Mouse (Mus musculus) embryo, embryonic 9.5 days (tissue): ENCODE data around the gene Lamc2.
"Not testable (repeated sequence)": the region's sequence is repeated elsewhere in the genome, so short reads cannot be mapped to it uniquely, and the experiment has no call there.

Source experiments
- DNase-seq: peaks from one replicate; pipeline ENCODE4 v3.0.0-alpha.2; 2017; ENCODE audit errors: extremely low spot score

Gene Lamc2

DNA sequence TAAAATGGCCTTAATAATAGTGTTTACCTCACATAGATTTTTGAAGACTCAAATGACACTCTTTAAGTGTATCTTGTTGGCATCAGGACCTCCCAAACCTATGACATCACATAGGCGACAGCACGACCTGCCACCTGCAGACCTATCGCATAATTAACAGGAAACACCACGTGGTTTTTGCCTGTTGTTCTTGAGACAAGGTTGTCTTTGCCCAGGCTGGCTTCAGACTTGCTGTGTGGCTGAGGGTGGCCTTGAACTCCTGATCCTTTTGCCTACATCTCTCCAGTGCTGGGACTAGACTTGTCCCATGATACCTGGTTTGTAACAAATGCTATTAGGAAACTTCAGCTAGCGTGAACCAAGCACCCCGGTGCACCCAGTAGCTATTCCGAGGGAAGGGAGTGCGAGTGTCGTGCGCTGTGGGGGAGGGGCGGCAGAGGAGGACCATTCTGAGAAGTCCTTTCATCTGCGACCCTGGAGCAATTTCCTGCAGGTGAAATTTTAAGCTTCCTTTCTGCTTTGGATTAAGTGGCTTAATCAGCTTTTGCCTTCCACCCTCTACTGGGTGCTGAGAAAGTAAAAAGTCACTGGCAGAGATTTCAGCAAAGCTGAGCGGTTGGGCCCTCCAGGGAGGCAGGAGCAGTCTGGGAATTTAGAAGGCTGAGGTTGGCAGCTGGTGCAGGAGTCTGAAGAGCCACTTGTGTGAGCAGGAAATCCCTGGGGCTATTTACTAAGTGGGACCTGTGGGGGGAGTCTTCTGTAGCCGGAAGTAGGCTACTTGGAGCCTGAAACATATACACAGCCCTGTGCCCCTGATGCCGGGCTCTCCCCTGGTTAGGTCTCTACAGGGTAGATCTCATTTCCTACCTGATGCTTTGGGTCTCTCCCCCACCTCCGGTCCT lies 90.2 kb downstream of the Lamc2 start:
- peak; percentile 27 for DNase-seq

DNA sequence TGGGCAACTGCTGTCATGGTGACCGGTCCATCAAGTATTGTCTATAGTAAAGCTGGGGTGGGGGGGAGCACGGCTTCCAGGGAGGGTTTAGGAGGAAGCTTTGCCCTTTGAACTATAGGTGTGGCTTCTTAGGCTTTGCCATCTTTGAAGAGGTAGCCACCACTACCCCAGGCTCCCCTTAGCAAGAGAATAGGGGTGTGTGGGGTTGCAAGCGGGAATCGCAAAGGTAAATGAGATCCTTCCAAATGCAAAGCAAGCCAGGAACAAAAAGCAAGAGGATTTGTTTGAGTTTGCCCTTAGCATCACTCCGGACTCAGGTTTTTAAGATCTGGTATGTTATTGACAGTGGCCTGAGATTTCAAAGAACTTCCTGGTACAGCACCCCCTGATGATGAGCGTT lies 90.9 kb downstream of the Lamc2 start:
- DNase-seq, result no peak

GRCm38 (mm10) chr1:153094226-153095076 lies 91.8 kb downstream of the Lamc2 start:
- DNase-seq, result no peak

- DNase-seq, result no peak
These were observed 92.7 kb downstream of the Lamc2 start for GRCm38 (mm10) chr1:153093581-153093980.

GRCm38 (mm10) chr1:153093172-153093571 lies 93.1 kb downstream of the Lamc2 start:
- no peak for DNase-seq

DNA sequence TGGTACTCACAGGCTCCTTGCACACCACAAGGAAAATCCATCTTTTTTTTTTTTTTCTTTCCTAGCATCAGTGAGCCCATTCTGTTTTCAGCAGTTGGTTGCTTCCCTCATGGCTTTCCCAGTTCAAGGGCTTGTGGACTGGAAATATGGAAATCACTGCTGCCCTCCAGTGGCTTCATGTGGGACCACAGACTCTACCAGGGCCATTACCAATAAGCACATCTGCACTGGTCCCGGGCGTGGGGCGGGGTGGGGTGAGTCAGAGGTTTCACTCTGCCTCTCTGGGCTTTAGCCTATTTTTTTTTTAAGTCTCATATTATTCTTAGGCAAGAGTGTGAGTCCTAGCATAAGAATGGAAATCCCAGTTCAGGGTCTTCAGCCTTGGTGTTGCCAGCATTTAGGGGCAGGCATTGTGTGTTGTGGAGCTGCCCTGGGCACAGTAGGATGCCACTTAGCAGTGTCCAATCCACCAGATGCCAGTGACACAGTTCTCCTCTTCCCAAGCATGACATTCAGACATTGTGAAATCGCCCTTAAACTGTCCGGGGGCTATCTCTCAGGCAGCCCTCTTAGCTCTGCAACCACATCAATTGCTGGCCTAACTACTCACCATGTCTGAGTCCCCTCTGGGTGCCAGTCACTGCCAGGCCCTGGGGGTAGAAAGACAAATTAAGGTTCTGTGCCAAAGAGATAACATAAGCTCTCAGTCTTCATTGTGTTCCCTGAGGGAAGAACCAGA lies 93.8 kb downstream of the Lamc2 start:
- DNase-seq, result peak; percentile 82

GRCm38 (mm10) chr1:153091438-153092236 lies 94.6 kb downstream of the Lamc2 start:
- DNase-seq, result peak; percentile 65

DNA sequence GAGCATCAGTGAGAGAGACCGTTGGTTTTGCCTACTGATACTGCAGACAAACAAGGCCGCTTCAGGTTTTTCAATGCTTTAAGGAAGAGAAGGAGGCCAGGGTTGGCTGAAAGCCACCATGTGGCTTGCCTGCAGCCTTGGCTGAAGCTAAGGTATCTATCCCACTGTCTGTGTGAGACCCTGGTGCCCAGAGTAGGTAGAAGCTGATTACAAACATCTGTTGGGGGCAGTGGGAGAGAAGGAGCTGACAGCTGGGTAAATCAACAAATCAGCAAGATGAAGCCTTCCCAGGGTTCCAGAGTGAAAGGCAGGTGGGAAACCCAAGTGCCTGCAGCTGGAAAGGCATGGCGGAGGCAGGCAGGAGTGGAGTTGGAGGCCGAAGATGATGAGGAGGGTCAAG lies 95.4 kb downstream of the Lamc2 start:
- no peak for DNase-seq

DNA sequence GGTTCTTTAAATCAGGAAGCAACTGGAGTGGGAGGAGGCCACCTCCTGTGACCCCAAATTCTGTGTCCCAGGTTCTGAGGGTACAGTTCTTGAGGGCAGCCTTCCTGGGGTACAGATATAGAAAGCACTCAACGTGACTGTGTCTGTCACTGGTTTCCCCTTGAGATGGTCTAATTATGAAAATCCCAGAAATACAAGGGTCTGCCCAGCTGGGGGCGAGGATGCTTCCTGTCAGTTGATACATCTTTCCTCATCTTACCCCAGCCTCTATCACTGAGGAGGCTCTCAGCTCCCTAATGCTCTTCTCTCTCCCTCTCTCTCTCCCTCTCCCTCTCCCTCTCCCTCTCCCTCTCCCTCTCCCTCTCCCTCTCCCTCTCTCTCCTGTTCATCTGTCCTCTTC lies 96.2 kb downstream of the Lamc2 start:
- DNase-seq, result no peak

- DNase-seq, result no peak
These were observed 98.5 kb downstream of the Lamc2 start for GRCm38 (mm10) chr1:153087771-153088170.

- DNase-seq, result no peak
These were observed 101.0 kb downstream of the Lamc2 start for GRCm38 (mm10) chr1:153085198-153085597.

DNA sequence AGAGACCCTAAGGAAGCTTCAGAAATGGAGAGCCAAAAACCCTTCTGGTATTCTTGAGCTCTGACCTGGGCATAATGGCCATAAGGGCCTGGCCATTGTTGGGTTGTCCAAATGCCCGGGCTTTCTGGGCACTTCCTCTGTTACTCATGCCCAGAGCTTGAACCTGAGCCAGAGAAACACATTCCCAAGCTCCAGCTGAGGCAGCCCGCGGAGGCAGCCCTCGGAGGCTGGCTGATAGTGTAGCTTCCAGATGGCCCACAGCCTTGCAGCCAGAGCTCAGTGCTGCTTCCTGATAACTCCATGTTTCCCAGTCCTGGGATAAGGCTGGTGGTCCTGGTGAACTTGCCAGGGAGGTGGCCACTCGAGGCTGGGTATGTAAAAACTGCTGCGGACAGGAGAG lies 102.1 kb downstream of the Lamc2 start:
- no peak for DNase-seq

DNA sequence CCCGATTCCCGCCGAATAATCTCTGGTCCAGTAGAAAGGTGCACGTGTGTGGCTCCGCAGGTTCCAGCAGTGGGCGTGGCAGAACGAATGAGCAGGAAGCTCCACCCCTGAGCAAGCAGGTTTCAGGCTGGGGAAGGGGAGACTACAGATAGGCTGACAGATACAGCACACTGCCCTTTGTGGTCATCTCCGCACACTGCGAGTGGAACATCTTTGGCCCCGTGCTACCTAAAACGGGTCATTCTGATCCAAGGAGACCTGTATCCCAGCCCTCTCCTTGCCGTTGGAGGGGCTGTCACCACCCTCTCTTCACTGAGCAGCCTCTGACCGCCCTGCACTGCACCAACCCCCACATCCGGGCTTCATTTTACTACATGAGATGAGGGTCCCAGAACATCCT lies 103.0 kb downstream of the Lamc2 start:
- not testable (repeated sequence) for DNase-seq

GRCm38 (mm10) chr1:153075955-153076354 lies 110.3 kb downstream of the Lamc2 start:
- no peak for DNase-seq

DNA sequence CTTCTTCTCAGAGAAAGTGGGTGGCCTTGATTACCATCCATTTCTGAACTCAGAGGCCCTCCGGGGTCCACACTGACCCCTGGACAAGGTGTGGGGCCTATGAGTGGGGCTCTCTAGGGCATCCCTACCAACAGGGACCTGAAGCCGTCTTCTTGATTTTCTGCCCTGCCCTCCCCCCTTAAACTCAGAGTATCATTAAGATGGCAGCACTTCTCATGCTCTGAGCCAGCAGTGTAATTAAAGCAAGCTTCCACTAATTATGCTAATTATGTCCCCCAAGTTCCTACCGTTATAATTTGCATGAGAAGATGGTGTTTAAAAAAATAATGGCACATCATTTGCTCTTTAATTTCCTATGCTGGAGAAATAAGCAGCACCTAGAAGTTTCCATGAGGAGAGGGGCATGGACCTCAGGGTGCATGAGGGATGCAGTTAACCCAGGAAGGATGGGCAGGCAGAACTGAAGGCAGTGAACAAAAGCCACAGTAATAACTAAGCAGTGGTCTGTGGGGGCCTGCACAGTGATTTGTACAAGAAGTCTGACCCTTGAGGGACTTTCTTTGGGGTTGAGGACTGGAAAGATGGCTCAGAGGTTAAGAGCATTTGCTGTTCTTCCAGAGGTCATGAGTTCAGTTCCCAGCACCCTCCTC lies 111.0 kb downstream of the Lamc2 start:
- DNase-seq, result no peak

DNA sequence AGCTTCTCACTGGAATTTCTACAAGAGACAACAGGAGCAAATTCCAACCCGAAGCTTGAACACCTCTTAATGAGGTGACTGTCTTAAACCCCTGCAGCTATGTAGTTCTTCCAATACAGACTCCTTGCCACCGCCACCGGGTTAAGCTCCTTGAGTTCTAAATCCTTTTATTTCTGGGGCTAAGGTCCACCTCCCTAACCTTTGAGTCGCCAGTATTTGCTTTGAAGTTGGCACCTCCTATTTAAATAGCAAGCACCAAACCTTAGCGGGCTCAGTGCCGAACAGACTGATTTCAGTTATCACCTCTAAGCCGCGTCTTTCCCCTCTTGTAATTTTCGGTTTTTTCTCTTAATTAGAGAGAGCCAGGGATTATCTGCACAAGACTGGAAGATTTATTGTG lies 112.8 kb downstream of the Lamc2 start:
- no peak for DNase-seq
